Mouse (Mus musculus) erythroblast, embryonic 14.5 days (primary cell): ENCODE results near the gene Fam107b.

Source experiments
- GATA1 ChIP-seq: IDR thresholded peaks from 2 replicates; pipeline ENCODE4 v1.6.1; 2012; ENCODE audit warnings: low read length, inconsistent platforms, mixed read lengths
- TAL1 ChIP-seq: IDR thresholded peaks from 3 replicates; pipeline ENCODE4 v1.6.1; 2012; ENCODE audit warnings: low read length, inconsistent platforms, mixed read lengths

DNA sequence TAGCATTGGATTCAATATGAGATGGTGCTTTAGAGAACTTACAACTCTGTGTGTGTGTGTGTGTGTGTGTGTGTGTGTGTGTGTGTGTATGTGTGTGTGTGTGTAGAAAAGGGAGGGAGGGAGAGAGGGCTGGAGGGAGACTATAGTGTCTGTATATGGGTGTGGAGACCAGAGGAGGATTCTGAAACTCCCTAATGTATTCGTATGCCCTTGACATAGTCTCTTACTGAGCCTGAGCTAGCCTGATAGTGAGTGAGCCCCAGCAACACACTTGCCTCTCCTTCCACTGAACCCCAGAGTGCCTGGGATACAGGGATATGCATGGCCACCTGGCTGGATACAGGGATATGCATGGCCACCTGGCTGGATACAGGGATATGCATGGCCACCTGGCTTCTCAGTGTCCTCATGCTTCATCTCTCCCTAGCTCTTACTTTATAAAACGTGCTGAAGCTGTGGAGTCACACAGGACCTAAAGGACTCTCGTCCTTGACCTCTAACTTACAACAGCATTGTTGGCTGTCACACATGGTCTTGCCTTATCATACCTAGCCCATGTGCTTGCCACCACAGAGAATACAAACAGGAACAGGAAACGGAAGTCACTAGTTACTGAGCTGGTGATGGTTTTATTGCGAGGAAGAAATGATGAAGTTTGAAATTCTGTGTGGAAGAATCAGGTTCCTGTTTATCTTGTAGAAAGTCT is 157.1 kb downstream of the Fam107b start:
- TF ChIP-seq GATA1, result no peak
- TF ChIP-seq TAL1, result no peak
